Mouse (Mus musculus) ES-E14 (cell line): Measurements from ENCODE around the gene Dclk1. TPM values are rescaled to one million over a fixed set of nuclear protein-coding genes. Genes with fewer than 3 reads are reported as not detected.

Source experiments
- DNase-seq: peaks from one replicate; pipeline ENCODE4 v3.0.0-alpha.2; 2013; ENCODE audit warnings: low read depth, low spot score
- H3K27ac ChIP-seq: 2 replicates; pipeline ENCODE4 v1.5.1; 2012; ENCODE audit warnings: low read depth, mild to moderate bottlenecking, low read length, moderate library complexity, mixed read lengths; ENCODE audit not compliant: poor library complexity, insufficient read depth, severe bottlenecking
- H3K36me3 ChIP-seq: 2 replicates; pipeline ENCODE4 v1.6.1; 2012; ENCODE audit warnings: mild to moderate bottlenecking, low read length, moderate library complexity, mixed read lengths; ENCODE audit not compliant: control insufficient read depth, poor library complexity, insufficient read depth, severe bottlenecking
- H3K4me1 ChIP-seq, 2 experiments: fragments of 150-350 bp in 1 of 2; sonication (generic) in 1 of 2; 2 replicates each; pipeline ENCODE4 v1.6.1; 2012; ENCODE audit warnings: low read length in 2 of 2, mild to moderate bottlenecking in 1 of 2, mixed read lengths in 1 of 2; ENCODE audit not compliant: control insufficient read depth in 2 of 2, insufficient read depth in 2 of 2, poor library complexity in 1 of 2
- H3K4me3 ChIP-seq, 2 experiments: fragments of 150-350 bp in 1 of 2; sonication (generic) in 1 of 2; 2 replicates each; pipeline ENCODE4 v1.5.1; 2012; ENCODE audit warnings: low read length in 2 of 2, low read depth in 1 of 2, mild to moderate bottlenecking in 1 of 2, mixed read lengths in 1 of 2; ENCODE audit not compliant: insufficient read depth in 1 of 2, poor library complexity in 1 of 2, severe bottlenecking in 1 of 2
- H3K9ac ChIP-seq: 2 replicates; pipeline ENCODE4 v1.6.1; 2012; ENCODE audit warnings: low read depth, mild to moderate bottlenecking, low read length, mixed read lengths; ENCODE audit not compliant: poor library complexity, insufficient read depth, severe bottlenecking
- H3K9me3 ChIP-seq: fragments of 150-350 bp; sonication (generic); 2 replicates; pipeline ENCODE4 v1.6.1; 2012; ENCODE audit warnings: low read depth, mild to moderate bottlenecking, low read length; ENCODE audit not compliant: control insufficient read depth, insufficient read depth
- CHD2 ChIP-seq: IDR thresholded peaks from 2 replicates; pipeline ENCODE4 v1.6.1; 2014; ENCODE audit warnings: mild to moderate bottlenecking, low read depth, low read length, inconsistent platforms
- HCFC1 ChIP-seq: IDR thresholded peaks from 2 replicates; pipeline ENCODE4 v1.6.1; 2012; ENCODE audit warnings: low read length, inconsistent platforms, borderline replicate concordance; ENCODE audit not compliant: insufficient read depth
- MAFK ChIP-seq: IDR thresholded peaks from 2 replicates; pipeline ENCODE4 v1.6.1; 2014; ENCODE audit warnings: mild to moderate bottlenecking, low read depth, low read length, inconsistent platforms; ENCODE audit not compliant: insufficient read depth
- ZC3H11A ChIP-seq: IDR thresholded peaks from 2 replicates; pipeline ENCODE4 v1.6.1; 2012; ENCODE audit warnings: low read depth, mild to moderate bottlenecking, inconsistent platforms, low read length, borderline replicate concordance
- ZNF384 ChIP-seq: IDR thresholded peaks from 2 replicates; pipeline ENCODE4 v1.6.1; 2012; ENCODE audit warnings: low read depth, low read length, inconsistent platforms
- in situ Hi-C, 2 experiments: fragments of 600-800 bp; cut with MboI; formaldehyde crosslinking; loops; one replicate each; pipeline ENCODE4 v1.15.1; 2025; ENCODE audit warnings: low sequenced_read_pairs in 2 of 2, inconsistent platforms in 1 of 2; ENCODE audit not compliant: unreplicated experiment in 2 of 2
- total RNA-seq: library from RNA; depleted of rRNA; stranded (reverse); fragments of 300-350 nt; gene quantifications from 2 replicates; pipeline ENCODE4 v1.2.3, GENCODE M21; 2012

Gene Dclk1
- total RNA-seq, 1 experiment = 1.7 TPM

GRCm38 (mm10) chr3:55535591-55536200 lies 293.5 kb downstream of the Dclk1 start:
- Histone ChIP-seq H3K9ac (no peak overlapping the region), H3K9me3 (no peaks in the 10 kb centered on the region), H3K36me3 (no peaks in the 10 kb centered on the region), H3K4me1 (no peaks in the 10 kb centered on the region), H3K27ac (no peak overlapping the region), H3K4me3 (no peak overlapping the region)
- TF ChIP-seq ZC3H11A (no peak), ZNF384 (no peak), HCFC1 (no peak), MAFK (no peak), CHD2 (no peak)
- DNase-seq = no peak
- in situ Hi-C loops = no loop called here

GRCm38 (mm10) chr3:55536901-55537300 lies 294.7 kb downstream of the Dclk1 start:
- TF ChIP-seq CHD2 = no peak
- no peak overlapping the region for H3K9ac ChIP-seq
- DNase-seq = no peak
- H3K4me1 ChIP-seq = no peaks in the 10 kb centered on the region
- H3K9me3 ChIP-seq = no peaks in the 10 kb centered on the region
- no peak overlapping the region for H3K4me3 ChIP-seq
- no peak overlapping the region for H3K27ac ChIP-seq
- no peaks in the 10 kb centered on the region for H3K36me3 ChIP-seq
- in situ Hi-C loops = no loop called here

GRCm38 (mm10) chr3:55537714-55538113 lies 295.6 kb downstream of the Dclk1 start:
- no peaks in the 10 kb centered on the region for H3K4me1 ChIP-seq
- H3K27ac ChIP-seq = no peak overlapping the region

GRCm38 (mm10) chr3:55539400-55539799 lies 297.2 kb downstream of the Dclk1 start:
- H3K36me3 ChIP-seq = no peaks in the 10 kb centered on the region
- H3K4me1 ChIP-seq = no peaks in the 10 kb centered on the region
- in situ Hi-C loops = no loop called here
- no peaks in the 10 kb centered on the region for H3K9me3 ChIP-seq
- TF ChIP-seq HCFC1 (no peak), ZNF384 (no peak), ZC3H11A (no peak), CHD2 (no peak), MAFK (no peak)
- no peak overlapping the region for H3K27ac ChIP-seq
- H3K4me3 ChIP-seq = no peak overlapping the region
- DNase-seq = no peak
- no peak overlapping the region for H3K9ac ChIP-seq

More at GRCm38 (mm10) chr3:55537714-55538113, 295.6 kb downstream of the Dclk1 start:
- Histone ChIP-seq H3K4me3 (no peak overlapping the region), H3K36me3 (no peaks in the 10 kb centered on the region), H3K9me3 (no peaks in the 10 kb centered on the region), H3K9ac (no peak overlapping the region)
- in situ Hi-C loops = no loop called here
- no peak for DNase-seq
- TF ChIP-seq ZC3H11A (no peak), ZNF384 (no peak), CHD2 (no peak), MAFK (no peak), HCFC1 (no peak)

- H3K4me1 ChIP-seq = no peaks in the 10 kb centered on the region
- no peak overlapping the region for H3K4me3 ChIP-seq
- no peak for TF ChIP-seq CHD2
- no peak for TF ChIP-seq ZNF384
- TF ChIP-seq HCFC1 = no peak
- no peak for TF ChIP-seq ZC3H11A
- TF ChIP-seq MAFK = no peak
- H3K27ac ChIP-seq = no peak overlapping the region
- in situ Hi-C loops = no loop called here
- H3K9ac ChIP-seq = no peak overlapping the region
- H3K36me3 ChIP-seq = no peaks in the 10 kb centered on the region
- no peak for DNase-seq
- H3K9me3 ChIP-seq = no peaks in the 10 kb centered on the region
Measured at GRCm38 (mm10) chr3:55539811-55540293, 297.7 kb downstream of the Dclk1 start.
